Mouse (Mus musculus) mature B cell (primary cell): Measurements from ENCODE around the gene Ap3d1.

Source experiments
- in situ Hi-C: fragments of 300-500 bp; cut with MboI; formaldehyde crosslinking; loops from 2 replicates; pipeline ENCODE4 v1.14.3; 2019

Gene Ap3d1

GRCm38 (mm10) chr10:80742180-80742978 is at the start of gene Ap3d1:
Gene Ap3d1, minus strand, starts transcription at chr10:80742264.
- in situ Hi-C loops = loop anchor here (10.0 kb wide), 1 partner anchor 252 kb away; no protein-coding TSS in a partner anchor

DNA sequence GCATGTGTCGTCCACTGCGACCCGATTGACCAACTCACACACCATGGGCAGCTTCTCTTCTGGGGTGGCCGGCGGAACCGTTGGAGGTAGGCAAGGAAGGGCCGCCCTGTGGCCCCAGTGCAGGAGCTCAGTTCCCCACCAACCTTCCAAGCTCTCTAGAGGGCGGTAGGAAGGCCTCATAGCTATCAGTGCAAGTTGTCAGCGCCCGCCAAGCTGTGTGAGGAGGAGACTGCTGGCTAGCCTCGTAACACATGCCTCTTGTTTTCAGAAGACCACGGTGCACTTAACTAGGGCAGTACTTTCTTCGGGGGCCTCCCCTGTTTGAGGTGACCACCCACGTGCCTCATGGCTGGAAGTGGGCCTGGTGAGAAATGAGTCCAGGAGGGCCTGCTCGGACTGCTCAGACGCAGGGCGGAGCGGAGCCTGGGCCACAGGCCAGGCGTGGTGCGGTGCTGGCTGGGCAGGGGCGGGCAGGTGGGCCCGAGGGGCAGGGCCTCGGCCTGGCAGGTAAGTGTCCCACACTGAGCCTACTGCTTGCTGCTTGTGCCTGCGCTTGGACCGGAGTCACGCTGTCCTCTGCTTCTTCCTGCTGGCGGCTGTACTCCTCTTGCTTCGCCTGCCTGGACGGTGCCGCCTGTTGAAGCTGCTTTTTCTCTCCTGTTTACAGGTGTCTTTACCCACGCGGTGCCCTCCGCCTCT is 49.6 kb upstream of the Ap3d1 start:
- in situ Hi-C loops = no loop called here

DNA sequence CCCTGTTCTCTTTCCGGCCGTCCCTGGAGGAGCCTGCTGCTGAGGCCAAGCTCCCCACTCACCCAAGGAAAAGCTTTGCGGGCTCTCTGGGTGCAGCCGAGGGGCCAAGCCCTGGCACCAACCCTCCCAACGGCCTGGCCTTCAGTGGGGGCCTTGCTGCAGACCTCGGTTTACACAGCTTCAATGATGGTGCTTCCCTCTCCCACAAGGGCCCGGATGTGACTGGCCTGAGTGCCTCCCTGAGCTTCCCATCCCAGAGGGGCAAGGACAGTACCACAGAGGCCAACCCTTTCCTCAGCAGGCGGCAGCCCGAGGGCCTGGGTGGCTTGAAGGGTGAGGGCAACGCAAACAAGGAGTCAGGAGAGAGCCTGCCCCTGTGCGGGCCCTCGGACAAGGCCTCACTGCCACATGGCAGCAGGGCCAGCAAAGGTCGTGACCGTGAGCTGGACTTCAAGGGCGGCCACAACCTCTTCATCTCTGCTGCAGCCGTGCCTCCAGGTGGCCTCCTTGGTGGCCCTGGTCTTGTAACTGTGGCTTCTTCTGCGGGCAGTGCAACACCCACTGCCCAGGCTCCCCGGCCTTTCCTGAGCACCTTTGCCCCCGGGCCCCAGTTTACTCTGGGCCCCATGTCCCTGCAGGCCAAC is 48.8 kb upstream of the Ap3d1 start:
- in situ Hi-C loops = no loop called here

- in situ Hi-C loops = no loop called here
Measured at GRCm38 (mm10) chr10:80787517-80787916, 45.5 kb upstream of the Ap3d1 start.

DNA sequence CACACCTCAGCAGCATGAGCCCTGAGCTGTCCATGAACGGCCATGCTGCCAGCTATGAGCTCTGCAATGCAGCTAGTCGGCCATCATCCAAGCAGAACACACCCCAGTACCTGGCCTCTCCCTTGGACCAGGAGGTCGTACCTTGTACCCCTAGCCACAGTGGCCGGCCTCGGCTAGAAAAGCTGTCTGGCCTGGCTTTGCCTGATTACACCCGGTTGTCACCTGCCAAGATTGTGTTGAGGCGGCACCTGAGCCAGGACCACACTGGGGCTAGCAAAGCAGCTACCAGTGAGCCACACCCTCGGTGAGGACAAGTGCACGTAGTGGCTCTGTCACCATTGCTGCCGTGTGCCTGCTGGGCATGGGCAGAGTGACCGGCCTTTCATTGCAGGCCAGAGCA is 43.9 kb upstream of the Ap3d1 start:
- in situ Hi-C loops = no loop called here

DNA sequence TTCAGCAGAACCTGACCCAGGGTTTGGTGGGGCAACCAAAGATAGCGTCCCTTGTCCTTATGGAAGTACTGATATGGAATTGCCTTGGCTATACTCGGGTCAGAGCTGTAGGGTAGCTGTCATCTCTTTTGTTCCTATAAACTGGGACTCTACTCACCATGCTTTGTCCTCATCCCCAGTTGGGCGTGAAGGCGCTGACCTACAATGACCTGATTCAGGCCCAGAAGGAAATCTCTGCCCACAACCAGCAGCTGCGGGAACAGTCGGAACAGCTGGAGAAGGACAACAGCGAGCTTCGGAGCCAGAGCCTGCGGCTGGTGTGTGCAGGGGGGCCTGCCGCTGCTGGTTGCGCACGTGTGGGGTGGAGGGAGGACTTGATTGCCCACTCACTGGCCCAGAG is 42.8 kb upstream of the Ap3d1 start:
- in situ Hi-C loops = no loop called here

DNA sequence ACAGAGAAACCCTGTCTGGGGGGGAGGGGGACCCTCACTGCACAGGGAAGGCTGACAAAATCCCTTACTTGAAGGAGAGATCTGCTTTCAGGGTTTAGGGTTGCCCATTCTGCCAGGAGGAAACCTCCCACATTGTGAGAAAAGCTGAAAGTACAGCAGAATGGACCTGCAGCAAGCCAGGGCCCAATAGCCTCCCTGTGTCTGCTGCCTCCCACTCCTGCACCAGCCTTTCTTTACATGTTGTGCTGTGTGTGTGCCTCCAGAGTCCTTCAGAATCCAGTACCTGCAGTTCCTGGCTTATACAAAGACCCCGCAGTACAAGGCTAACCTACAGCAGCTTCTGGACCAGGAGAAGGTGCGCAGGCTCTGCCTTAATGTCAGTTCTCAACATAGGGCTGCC is 42.2 kb upstream of the Ap3d1 start:
- in situ Hi-C loops = no loop called here

GRCm38 (mm10) chr10:80779565-80779964 is 37.5 kb upstream of the Ap3d1 start:
- in situ Hi-C loops = no loop called here

DNA sequence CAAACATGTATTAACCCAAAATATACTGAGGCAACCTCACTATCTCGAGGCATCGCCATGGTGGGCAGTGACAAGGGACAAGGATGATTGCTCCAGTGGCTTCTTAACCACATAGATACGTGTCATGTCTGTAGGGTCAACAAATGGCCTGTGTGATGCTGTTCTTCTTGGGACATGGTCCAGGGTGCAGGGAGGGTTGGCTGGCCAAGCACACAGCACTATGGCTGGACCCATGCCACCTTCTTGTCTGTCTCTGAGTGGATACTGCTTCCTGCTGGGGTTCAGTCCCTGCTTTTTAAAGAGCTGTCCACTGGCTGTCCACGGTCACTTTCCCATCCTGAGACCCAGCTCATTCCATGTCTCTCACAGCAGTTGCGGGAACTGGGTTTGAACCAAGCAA is 35.1 kb upstream of the Ap3d1 start:
- in situ Hi-C loops = no loop called here

GRCm38 (mm10) chr10:80776358-80776869 is 34.4 kb upstream of the Ap3d1 start:
- in situ Hi-C loops = no loop called here

GRCm38 (mm10) chr10:80775731-80776130 is 33.7 kb upstream of the Ap3d1 start:
- in situ Hi-C loops = no loop called here

GRCm38 (mm10) chr10:80774981-80775380 is 32.9 kb upstream of the Ap3d1 start:
- in situ Hi-C loops = no loop called here

- in situ Hi-C loops = no loop called here
Measured at GRCm38 (mm10) chr10:80774549-80774948, 32.5 kb upstream of the Ap3d1 start.

DNA sequence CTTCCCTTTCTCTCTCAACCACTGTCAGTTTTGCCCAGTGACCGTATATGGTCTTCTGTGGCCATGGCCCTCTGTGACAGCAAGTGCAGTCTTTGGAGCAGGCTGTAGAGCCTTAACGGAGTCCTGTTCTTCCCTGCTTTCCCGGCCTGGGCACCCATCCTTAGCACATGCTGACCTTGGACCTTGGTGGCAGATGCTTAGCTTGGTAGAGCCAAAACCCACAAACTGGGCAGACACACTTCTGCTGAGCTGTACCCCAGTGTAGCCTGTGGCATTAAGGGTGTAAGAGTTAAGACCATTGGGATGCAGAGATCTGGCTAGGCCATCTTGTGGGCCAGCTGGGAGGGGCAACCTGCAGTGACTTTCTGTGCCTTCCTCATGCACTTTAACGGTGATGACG is 31.8 kb upstream of the Ap3d1 start:
- in situ Hi-C loops = no loop called here

DNA sequence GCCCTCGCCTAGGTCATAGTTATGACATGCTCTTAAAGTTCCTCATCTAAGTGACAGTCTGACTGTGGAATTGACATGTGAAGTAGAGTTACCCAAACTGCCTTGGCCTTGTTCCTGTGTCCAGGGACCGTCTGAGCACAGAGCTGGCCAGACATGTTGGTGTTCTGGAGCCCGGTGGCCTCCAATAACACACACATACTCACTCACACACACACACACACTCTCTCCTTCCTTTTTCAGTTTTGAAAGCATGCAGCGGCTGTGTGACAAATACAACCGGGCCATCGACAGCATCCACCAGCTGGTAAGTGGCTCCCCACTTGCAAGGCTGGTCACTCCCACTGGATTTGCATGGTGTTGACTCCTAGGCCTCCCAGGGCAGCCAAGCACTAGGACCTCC is 26.3 kb upstream of the Ap3d1 start:
- in situ Hi-C loops = no loop called here

- in situ Hi-C loops = no loop called here
Measured at GRCm38 (mm10) chr10:80766161-80766815, 24.2 kb upstream of the Ap3d1 start.

DNA sequence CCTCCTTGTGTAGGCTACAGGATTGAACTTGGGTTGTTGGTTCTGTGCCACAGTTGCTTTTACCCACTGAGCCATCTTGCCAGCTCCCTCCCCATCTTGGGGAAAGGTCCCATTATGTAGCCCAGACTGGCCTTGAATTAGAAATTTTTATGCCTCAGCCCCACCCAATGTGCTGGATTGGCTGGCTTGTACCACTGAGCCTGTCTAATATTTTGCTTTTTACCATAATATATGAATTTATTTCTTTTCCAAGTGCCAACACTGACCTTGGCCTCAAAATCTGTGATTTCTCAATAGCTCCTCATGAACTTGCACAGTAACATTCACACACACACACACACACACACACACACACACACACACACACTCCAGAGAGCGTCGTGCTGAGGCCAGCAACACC is 23.7 kb upstream of the Ap3d1 start:
- in situ Hi-C loops = no loop called here

DNA sequence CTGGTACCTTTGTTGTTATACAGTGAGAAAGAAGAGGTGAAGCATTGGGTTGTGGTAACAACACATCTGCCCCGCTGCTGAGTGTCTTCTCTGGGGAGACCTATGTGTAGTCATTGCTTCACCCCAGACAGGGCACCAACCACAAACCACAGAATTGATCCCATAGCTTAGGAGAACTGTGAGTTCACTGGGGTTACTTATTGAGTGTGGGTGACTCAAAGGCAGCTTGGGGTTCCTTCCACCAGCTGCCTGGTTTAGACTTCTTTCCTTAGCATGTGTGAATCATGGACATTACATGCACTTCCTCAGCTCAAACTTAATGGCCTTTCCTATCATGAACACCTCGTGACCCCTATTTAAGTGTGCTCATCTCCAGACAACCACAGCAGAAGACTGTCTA is 21.4 kb upstream of the Ap3d1 start:
- in situ Hi-C loops = no loop called here

- in situ Hi-C loops = no loop called here
Measured at GRCm38 (mm10) chr10:80761821-80762220, 19.8 kb upstream of the Ap3d1 start.

DNA sequence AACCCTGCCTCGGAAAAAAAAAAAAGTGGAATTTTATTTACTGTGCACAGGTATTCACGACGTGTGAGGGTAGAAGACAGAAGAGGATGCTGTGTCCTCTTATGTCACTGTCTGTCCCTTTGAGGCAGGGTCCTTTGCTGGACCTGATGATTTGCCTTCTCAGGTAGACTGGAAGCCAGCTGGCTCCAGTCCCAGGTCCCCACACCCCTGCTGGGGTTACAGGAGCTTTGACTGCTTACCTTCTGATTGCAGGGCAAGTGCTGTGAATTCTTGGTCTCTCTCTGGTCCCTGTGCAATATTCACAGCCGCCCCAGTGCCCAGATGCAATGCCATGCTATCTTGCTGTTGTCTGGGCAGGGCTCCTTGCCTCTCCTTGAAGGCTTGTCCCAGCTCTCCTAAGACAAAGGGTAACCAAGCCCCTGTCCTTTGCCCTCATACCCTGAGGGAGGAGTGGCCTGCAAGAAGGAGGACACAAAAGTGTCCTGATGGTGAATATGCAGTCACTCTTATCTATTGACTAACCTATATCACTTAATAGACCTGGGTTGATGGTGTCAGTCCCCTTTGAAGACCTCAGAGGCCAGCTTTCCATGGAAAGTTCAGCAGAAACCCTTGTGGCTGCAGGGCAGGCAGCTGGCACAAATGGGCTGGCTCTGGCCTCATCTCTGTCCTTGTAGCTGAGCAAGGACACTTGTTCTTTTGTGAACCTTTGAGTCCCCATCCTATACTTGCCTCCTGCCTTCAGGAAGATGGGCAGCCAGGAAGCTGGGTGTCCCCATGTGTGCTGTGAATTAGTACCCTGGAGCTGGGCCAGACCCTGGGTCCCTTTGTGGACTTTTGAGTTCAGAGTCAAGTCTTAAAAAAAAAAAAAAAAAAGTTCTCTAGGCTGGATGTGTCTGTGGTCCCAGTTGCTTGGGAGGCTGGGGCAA is 18.8 kb upstream of the Ap3d1 start:
- in situ Hi-C loops = no loop called here

GRCm38 (mm10) chr10:80758651-80759050 is 16.6 kb upstream of the Ap3d1 start:
- in situ Hi-C loops = no loop called here
